Mouse (Mus musculus) embryonic facial prominence, embryonic 11.5 days (tissue): ENCODE results near the gene D430019H16Rik. TPM values are rescaled to one million over a fixed set of nuclear protein-coding genes. Genes with fewer than 3 reads are reported as not detected.
A peak's percentile ranks its signal among the peaks of the same experiment; 100 is the strongest.

Experiments used
- ATAC-seq: fragments of 200-750 bp; cut with Nextera tagmentation; replicated peaks from 2 replicates; pipeline ENCODE4 v1.8.0; 2017; ENCODE audit warnings: low read depth; ENCODE audit not compliant: insufficient number of reproducible peaks, low FRiP score, low TSS enrichment
- DNase-seq: peaks from one replicate; pipeline ENCODE4 v3.0.0-alpha.2; 2015; ENCODE audit warnings: low spot score
- H3K27ac ChIP-seq: fragments of 300-500 bp; sonication (generic); replicated peaks from 2 replicates; pipeline ENCODE4 v1.5.1; 2014; ENCODE audit warnings: mild to moderate bottlenecking, low read depth, low read length, control low read depth
- H3K27me3 ChIP-seq: fragments of 300-500 bp; sonication (generic); 2 replicates; pipeline ENCODE4 v1.6.1; 2014; ENCODE audit warnings: mild to moderate bottlenecking, low read length, moderate library complexity, mixed read lengths; ENCODE audit not compliant: control insufficient read depth, insufficient read depth
- H3K36me3 ChIP-seq: fragments of 300-500 bp; sonication (generic); replicated peaks from 2 replicates; pipeline ENCODE4 v1.6.1; 2014; ENCODE audit warnings: low read depth, mild to moderate bottlenecking, low read length, moderate library complexity, mixed read lengths; ENCODE audit not compliant: control insufficient read depth, insufficient read depth
- H3K4me1 ChIP-seq: fragments of 300-500 bp; sonication (generic); 2 replicates; pipeline ENCODE4 v1.6.1; 2014; ENCODE audit warnings: low read length, mixed read lengths; ENCODE audit not compliant: control insufficient read depth, insufficient read depth
- H3K4me2 ChIP-seq: fragments of 300-500 bp; sonication (generic); 2 replicates; pipeline ENCODE4 v1.6.1; 2014; ENCODE audit warnings: low read depth, mild to moderate bottlenecking, control low read depth, low read length, moderate library complexity
- H3K4me3 ChIP-seq: fragments of 300-500 bp; sonication (generic); 2 replicates; pipeline ENCODE4 v1.5.1; 2014; ENCODE audit warnings: low read depth, low read length, control low read depth
- H3K9ac ChIP-seq: fragments of 300-500 bp; sonication (generic); replicated peaks from 2 replicates; pipeline ENCODE4 v1.6.1; 2014; ENCODE audit warnings: mild to moderate bottlenecking, control low read depth, low read length
- H3K9me3 ChIP-seq: fragments of 300-500 bp; sonication (generic); replicated peaks from 2 replicates; pipeline ENCODE4 v1.6.1; 2016; ENCODE audit warnings: mild to moderate bottlenecking, low read length, inconsistent platforms, mixed read lengths; ENCODE audit not compliant: control insufficient read depth
- WGBS: fragments of 180-500 bp; shearing (Covaris S2); extraction: QIAGEN DNeasy Blood & Tissue Kit; methylation state at CpG from one replicate; pipeline ENCODE4 v1.1.7; 2014; 5-methylcytosine and 5-hydroxymethylcytosine counted together
- polyA plus RNA-seq: library from polyadenylated mRNA; unstranded; fragments of >200 nt; fragmentation: Nextera tagmentation; extraction: Ambion mirVana; gene quantifications from 2 replicates; pipeline ENCODE4 v1.2.1, GENCODE M21; 2014

D430019H16Rik gene
- polyA plus RNA-seq, 1 experiment from 2014 or later: 6.0 TPM

GRCm38 (mm10) chr12:105514111-105514510 is 60.5 kb downstream of the D430019H16Rik start:
- H3K4me1 ChIP-seq: no peaks in the 10 kb centered on the region
- no peak for ATAC-seq
- no peaks in the 10 kb centered on the region for H3K9me3 ChIP-seq
- no peak overlapping the region for H3K9ac ChIP-seq
- H3K4me2 ChIP-seq: no peak overlapping the region
- H3K27me3 ChIP-seq: no peaks in the 10 kb centered on the region
- no peaks in the 10 kb centered on the region for H3K36me3 ChIP-seq
- 87% methylated on average over 10 of the region's 10 CpGs for WGBS
- H3K4me3 ChIP-seq: no peak overlapping the region
- H3K27ac ChIP-seq: no peak overlapping the region
- DNase-seq: no peak

- H3K36me3 ChIP-seq: no peaks in the 10 kb centered on the region; the same call in 1 of the 2 replicates
- H3K4me1 ChIP-seq: no peaks in the 10 kb centered on the region
- no peak for DNase-seq
- H3K9me3 ChIP-seq: no peaks in the 10 kb centered on the region
- ATAC-seq: no peak
- no peak overlapping the region for H3K9ac ChIP-seq
- H3K27me3 ChIP-seq: no peaks in the 10 kb centered on the region
- no peak overlapping the region for H3K4me3 ChIP-seq
- no peak overlapping the region for H3K4me2 ChIP-seq
- no peak overlapping the region for H3K27ac ChIP-seq
- 90% methylated on average over 21 of the region's 21 CpGs for WGBS
Measured at GRCm38 (mm10) chr12:105517026-105517675, 63.5 kb downstream of the D430019H16Rik start.

- Histone ChIP-seq H3K27ac (no peak overlapping the region), H3K4me1 (no peaks in the 10 kb centered on the region), H3K36me3 (no peaks in the 10 kb centered on the region; the same call in 1 of the 2 replicates), H3K4me2 (no peak overlapping the region), H3K27me3 (no peaks in the 10 kb centered on the region), H3K4me3 (no peak overlapping the region), H3K9me3 (no peaks in the 10 kb centered on the region), H3K9ac (no peak overlapping the region)
- WGBS: 74% methylated on average over 2 of the region's 2 CpGs
- no peak for DNase-seq
- no peak for ATAC-seq
Measured at GRCm38 (mm10) chr12:105519851-105520250, 66.2 kb downstream of the D430019H16Rik start.

DNA sequence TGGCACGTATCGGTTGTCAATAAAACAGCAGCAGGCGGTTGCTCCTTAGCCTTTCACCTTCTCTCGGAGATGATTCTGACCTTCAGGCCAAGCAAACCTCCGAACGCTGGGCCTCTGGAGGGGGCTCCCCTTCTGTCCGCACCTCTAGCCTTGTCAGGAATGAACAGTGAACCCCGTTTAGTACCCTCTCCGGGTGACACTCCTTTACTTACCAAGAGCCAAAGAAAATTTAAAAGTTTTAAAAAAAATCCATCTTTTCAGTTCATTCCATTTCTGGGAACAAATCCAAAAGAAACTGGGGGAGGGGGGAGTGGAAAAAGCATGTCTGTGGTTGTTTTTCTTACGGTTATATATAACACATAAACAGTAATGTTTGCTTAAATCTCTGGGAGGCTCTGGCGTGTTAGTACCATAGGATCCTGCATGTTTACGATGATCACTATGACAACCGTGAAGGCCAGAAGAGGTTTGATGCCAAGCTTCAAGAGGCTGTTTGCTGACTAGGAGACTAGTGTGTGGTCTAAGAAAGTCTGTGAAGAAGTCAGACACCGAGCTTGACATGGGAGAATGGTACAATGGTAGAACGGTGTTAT is 67.6 kb downstream of the D430019H16Rik start:
- Histone ChIP-seq H3K27me3 (no peaks in the 10 kb centered on the region), H3K4me2 (no peak overlapping the region), H3K9ac (no peak overlapping the region), H3K27ac (no peak overlapping the region), H3K4me3 (no peak overlapping the region), H3K36me3 (no peaks in the 10 kb centered on the region; the same call in 1 of the 2 replicates), H3K9me3 (no peaks in the 10 kb centered on the region), H3K4me1 (no peaks in the 10 kb centered on the region)
- WGBS: 73% methylated on average over 15 of the region's 15 CpGs
- ATAC-seq (no peak), DNase-seq (no peak)

- no peaks in the 10 kb centered on the region for H3K4me1 ChIP-seq
- H3K4me2 ChIP-seq: no peak overlapping the region
- H3K4me3 ChIP-seq: no peak overlapping the region
- no peak for DNase-seq
- peak; percentile 26; the same call in 1 of the 2 replicates for ATAC-seq
- no peaks in the 10 kb centered on the region; the same call in 1 of the 2 replicates for H3K36me3 ChIP-seq
- WGBS: 53% methylated on average over 2 of the region's 2 CpGs
- no peaks in the 10 kb centered on the region for H3K9me3 ChIP-seq
- H3K9ac ChIP-seq: no peak overlapping the region
- H3K27ac ChIP-seq: no peak overlapping the region
- H3K27me3 ChIP-seq: no peaks in the 10 kb centered on the region
Measured at GRCm38 (mm10) chr12:105523737-105524136, 70.1 kb downstream of the D430019H16Rik start.

DNA sequence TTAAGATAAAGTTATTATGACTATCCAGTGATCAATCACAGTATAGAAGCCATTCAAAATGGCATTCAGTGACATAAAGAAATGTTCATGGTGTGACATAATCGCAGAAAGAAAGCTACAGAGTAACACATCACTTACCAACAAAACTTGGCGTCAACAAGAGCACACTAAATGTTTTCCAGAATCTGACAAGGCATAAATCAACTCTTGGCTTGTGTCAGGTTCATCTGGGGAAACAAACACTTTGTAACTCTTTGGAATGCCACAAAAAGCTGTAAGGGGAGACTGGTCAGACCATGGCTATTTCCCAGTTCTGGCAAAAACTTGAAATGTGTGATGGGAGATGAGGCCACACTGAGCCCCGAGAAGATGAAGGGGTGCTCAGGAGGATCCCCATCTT is 72.5 kb downstream of the D430019H16Rik start:
- no peaks in the 10 kb centered on the region for H3K9me3 ChIP-seq
- no peaks in the 10 kb centered on the region for H3K4me1 ChIP-seq
- H3K4me2 ChIP-seq: no peak overlapping the region
- H3K9ac ChIP-seq: no peak overlapping the region
- no peak for ATAC-seq
- DNase-seq: no peak
- no peak overlapping the region for H3K4me3 ChIP-seq
- no peak overlapping the region for H3K27ac ChIP-seq
- no peaks in the 10 kb centered on the region; the same call in 1 of the 2 replicates for H3K36me3 ChIP-seq
- 86% methylated on average over 3 of the region's 3 CpGs for WGBS
- H3K27me3 ChIP-seq: no peaks in the 10 kb centered on the region

GRCm38 (mm10) chr12:105526829-105527228 is 73.2 kb downstream of the D430019H16Rik start:
- Histone ChIP-seq H3K27me3 (no peaks in the 10 kb centered on the region), H3K9me3 (no peaks in the 10 kb centered on the region), H3K4me2 (no peak overlapping the region), H3K27ac (no peak overlapping the region), H3K9ac (no peak overlapping the region), H3K4me3 (no peak overlapping the region), H3K36me3 (no peaks in the 10 kb centered on the region; the same call in 1 of the 2 replicates), H3K4me1 (no peaks in the 10 kb centered on the region)
- 62% methylated on average over 5 of the region's 5 CpGs for WGBS
- ATAC-seq (no peak), DNase-seq (no peak)

DNA sequence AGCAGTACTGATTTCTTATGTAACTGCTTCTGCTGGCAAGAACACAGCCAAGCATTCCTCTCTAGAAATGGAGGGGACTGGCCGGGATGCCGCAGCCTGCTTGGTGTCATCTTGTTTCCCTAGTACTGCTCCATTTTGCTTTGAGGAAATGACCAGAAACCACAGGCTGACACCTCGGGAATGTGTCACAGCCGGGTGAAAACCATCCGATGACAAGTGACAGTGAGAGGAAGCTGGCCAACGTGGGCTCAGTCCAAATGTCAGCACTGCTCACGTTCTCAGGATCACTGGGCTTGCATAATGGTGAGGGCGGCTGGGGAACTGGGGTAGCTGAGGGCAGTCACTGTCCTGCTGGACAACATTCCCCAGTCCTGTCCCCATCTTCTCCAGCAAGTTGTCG is 75.9 kb downstream of the D430019H16Rik start:
- no peaks in the 10 kb centered on the region for H3K27me3 ChIP-seq
- H3K4me1 ChIP-seq: no peaks in the 10 kb centered on the region
- no peaks in the 10 kb centered on the region for H3K36me3 ChIP-seq
- no peak overlapping the region for H3K27ac ChIP-seq
- H3K9me3 ChIP-seq: no peaks in the 10 kb centered on the region
- H3K9ac ChIP-seq: no peak overlapping the region
- H3K4me3 ChIP-seq: no peak overlapping the region
- ATAC-seq (no peak), DNase-seq (no peak)
- H3K4me2 ChIP-seq: no peak overlapping the region
- WGBS: 65% methylated on average over 9 of the region's 9 CpGs
